ENCODE assay signal across 12 mouse cellular contexts in the genomic region with DNA sequence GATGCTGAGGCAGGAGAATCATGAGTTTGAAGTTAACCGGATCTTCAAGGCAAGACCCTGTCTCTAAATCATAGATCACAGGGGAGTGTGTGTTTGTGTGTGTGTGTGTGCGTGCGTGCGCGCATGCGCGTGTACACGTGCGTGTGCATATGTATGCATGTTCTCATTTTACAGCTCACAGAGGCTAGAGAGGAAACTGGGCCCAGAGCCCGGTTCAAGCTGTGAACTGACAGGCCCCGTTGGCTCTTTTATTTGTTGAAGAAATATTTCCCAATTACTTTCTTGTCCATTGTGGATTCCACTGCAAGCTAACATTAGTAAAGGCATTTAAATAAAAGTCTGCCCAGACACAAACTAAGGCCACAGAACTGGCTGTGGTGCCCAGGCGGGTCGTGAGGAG.
DNase-seq lines count a peak whose midpoint lies in the region; ATAC-seq and TF ChIP-seq lines count a peak whose summit lies in the region.
"Had no signal": no experiment of that assay in that cellular context is flagged by ENCODE, and none has a peak within 500 bp of the region (broad histone marks: within the 10 kb centered on the region; RNA-seq: fewer than 3 reads in every experiment).

No protein-coding gene starts in this region.

- 77% methylated on average over 13 of the region's 13 CpGs for WGBS in limb, embryonic 14.5 days
- WGBS in limb, embryonic 10.5 days, result 92% methylated on average over 13 of the region's 13 CpGs
- WGBS in hindbrain, embryonic 16.5 days, result 62% methylated on average over 13 of the region's 13 CpGs

- DNase-seq in cerebellum, postnatal 10 days, result peak; percentile 52 to 67
- no peak for DNase-seq in cerebellum, adult 8-10 months
- peak; percentile 68 for DNase-seq in limb, embryonic 14.5 days (ENCODE audit: low spot score)
- no peak for DNase-seq in limb, embryonic 10.5 days (ENCODE audit: low spot score)
- DNase-seq in Muller cell, postnatal 12 days (ENCODE audit: inconsistent ontology term), result peak; percentile 79
- DNase-seq in ovary, adult 18-20 months (ENCODE audit: low spot score), result no peak
- DNase-seq in adrenal gland, postnatal 25 days, result no peak
- DNase-seq: gastrocnemius, postnatal 14 days; lung, postnatal 10 days; thymus, adult 2 months had no signal

- ATAC-seq in limb, embryonic 14.5 days (ENCODE audit: low FRiP score, low read depth), result no peak
- peak; percentile 50; the same call in 1 of the 2 replicates for ATAC-seq in hindbrain, embryonic 16.5 days

- H3K27me3 ChIP-seq in limb, embryonic 14.5 days (ENCODE audit: control insufficient read depth, insufficient read depth, low read length), result no peaks in the 10 kb centered on the region
- no peaks in the 10 kb centered on the region for H3K27me3 ChIP-seq in limb, embryonic 10.5 days (ENCODE audit: low read depth, poor library complexity, severe bottlenecking)
- no peaks in the 10 kb centered on the region for H3K27me3 ChIP-seq in hindbrain, embryonic 16.5 days (replicated peaks; ENCODE audit: control insufficient read depth, insufficient read depth, low read length)
- H3K27me3 ChIP-seq: heart, embryonic 15.5 days had no signal

- H3K4me1 ChIP-seq in limb, embryonic 14.5 days (ENCODE audit: control insufficient read depth, insufficient read depth, low read length), result peaks cover 2% of the 10 kb centered on the region; the same call in 1 of the 2 replicates
- peaks cover 7% of the 10 kb centered on the region for H3K4me1 ChIP-seq in limb, embryonic 10.5 days
- H3K4me1 ChIP-seq in hindbrain, embryonic 16.5 days (ENCODE audit: control insufficient read depth, insufficient read depth, low read depth, low read length), result no peaks in the 10 kb centered on the region

- H3K9me3 ChIP-seq in limb, embryonic 14.5 days (ENCODE audit: control insufficient read depth, low read length), result no peaks in the 10 kb centered on the region
- no peaks in the 10 kb centered on the region for H3K9me3 ChIP-seq in limb, embryonic 10.5 days (replicated peaks)
- no peaks in the 10 kb centered on the region for H3K9me3 ChIP-seq in hindbrain, embryonic 16.5 days (ENCODE audit: control insufficient read depth, low read length)
- H3K9me3 ChIP-seq: heart, embryonic 15.5 days had no signal

- no peak for TF ChIP-seq POLR2A in limb, embryonic 14.5 days (IDR thresholded peaks at IDR 0.05; ENCODE audit: borderline replicate concordance, extremely low read depth, insufficient read depth, insufficient read length)

- no peaks in the 10 kb centered on the region for H3K36me3 ChIP-seq in limb, embryonic 14.5 days (ENCODE audit: control insufficient read depth, insufficient read depth, low read length)
- H3K36me3 ChIP-seq in limb, embryonic 10.5 days, result no peaks in the 10 kb centered on the region
- no peaks in the 10 kb centered on the region for H3K36me3 ChIP-seq in hindbrain, embryonic 16.5 days (ENCODE audit: control insufficient read depth, insufficient read depth, low read length)
- H3K36me3 ChIP-seq: heart, embryonic 15.5 days had no signal

- no peak overlapping the region for H3K4me2 ChIP-seq in limb, embryonic 14.5 days (replicated peaks; ENCODE audit: low read depth, low read length, severe bottlenecking)
- no peak overlapping the region for H3K4me2 ChIP-seq in hindbrain, embryonic 16.5 days (ENCODE audit: low read length)
- H3K4me2 ChIP-seq: heart, embryonic 15.5 days had no signal

- H3K27ac ChIP-seq in limb, embryonic 14.5 days (replicated peaks; ENCODE audit: low read depth, low read length), result peak overlapping the region; percentile 53
- H3K27ac ChIP-seq in limb, embryonic 10.5 days, result no peak overlapping the region
- H3K27ac ChIP-seq in hindbrain, embryonic 16.5 days (ENCODE audit: low read depth, low read length), result peak overlapping the region; percentile 49
- H3K27ac ChIP-seq: heart, embryonic 15.5 days had no signal

- H3K4me3 ChIP-seq in limb, embryonic 14.5 days (replicated peaks; ENCODE audit: low read length), result no peak overlapping the region
- H3K4me3 ChIP-seq in limb, embryonic 10.5 days, result no peak overlapping the region
- H3K4me3 ChIP-seq in hindbrain, embryonic 16.5 days (ENCODE audit: low read length), result no peak overlapping the region
- H3K4me3 ChIP-seq: heart, embryonic 15.5 days had no signal

- no peak overlapping the region for H3K9ac ChIP-seq in limb, embryonic 14.5 days (ENCODE audit: low read depth, low read length, severe bottlenecking)
- H3K9ac ChIP-seq in hindbrain, embryonic 16.5 days (ENCODE audit: low read depth, low read length), result no peak overlapping the region
- H3K9ac ChIP-seq: heart, embryonic 15.5 days had no signal

Comparison
In these comparisons a context has a peak if more than half of its experiments do, and no peak if none do; other contexts are left out.
1. DNase-seq: peak in cerebellum, postnatal 10 days (2 of 2), limb, embryonic 14.5 days (single experiment) and Muller cell, postnatal 12 days (single experiment); none in cerebellum, adult 8-10 months (single experiment), limb, embryonic 10.5 days (single experiment), ovary, adult 18-20 months (single experiment) and adrenal gland, postnatal 25 days (single experiment).